Mouse (Mus musculus): ENCODE measurements at regions not wholly inside any gene's neighbourhood (a gene's known extent, or its start where the extent isn't known, plus 50 kb on each side); places are given as distances from the start of the nearest gene placed in this dataset.
A peak's percentile ranks its signal among the peaks of the same experiment; 100 is the strongest.
"Not testable (repeated sequence)": the region's sequence is repeated elsewhere in the genome, so short reads cannot be mapped to it uniquely, and the experiment has no call there.

DNA sequence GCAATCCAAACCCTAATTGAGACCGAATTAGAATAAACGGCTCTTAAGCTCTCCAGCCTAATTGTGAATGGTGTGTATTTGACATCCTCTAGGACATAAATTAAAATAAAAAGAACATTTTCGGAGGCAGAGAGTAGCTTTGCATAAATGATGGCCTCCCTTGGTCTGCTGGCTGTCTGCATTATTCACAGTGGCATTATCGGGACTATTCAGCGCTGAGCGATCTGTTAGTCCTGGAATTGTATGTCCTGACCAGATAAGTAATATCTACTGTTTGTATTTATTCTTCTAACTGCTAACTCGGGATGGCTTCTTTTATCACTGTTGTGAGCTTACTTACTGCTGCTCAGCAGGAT is 299.6 kb downstream of the Chl1 start:
- Histone ChIP-seq H3K4me3 (ENCODE audit: low read depth, low read length) (peak overlapping the region; percentile 3; the same call in 1 of the 2 replicates), H3K27me3 (ENCODE audit: control insufficient read depth, insufficient read depth, low read length) (no peaks in the 10 kb centered on the region), H3K9ac (ENCODE audit: low read length) (no peak overlapping the region), H3K4me2 (ENCODE audit: low read depth) (peak overlapping the region; percentile 38), H3K36me3 (ENCODE audit: control insufficient read depth, insufficient read depth, low read length) (no peaks in the 10 kb centered on the region), H3K4me1 (ENCODE audit: control insufficient read depth, insufficient read depth, low read length) (no peaks in the 10 kb centered on the region), H3K9me3 (ENCODE audit: control insufficient read depth, low read length) (no peaks in the 10 kb centered on the region), H3K27ac (ENCODE audit: low read depth, low read length) (no peak overlapping the region)
- 12% methylated on average over 7 of the region's 7 CpGs for WGBS
- peak; percentile 58 for ATAC-seq (ENCODE audit: insufficient read depth, low FRiP score, low TSS enrichment)
- peak; percentile 12 for DNase-seq (ENCODE audit: low spot score)

DNA sequence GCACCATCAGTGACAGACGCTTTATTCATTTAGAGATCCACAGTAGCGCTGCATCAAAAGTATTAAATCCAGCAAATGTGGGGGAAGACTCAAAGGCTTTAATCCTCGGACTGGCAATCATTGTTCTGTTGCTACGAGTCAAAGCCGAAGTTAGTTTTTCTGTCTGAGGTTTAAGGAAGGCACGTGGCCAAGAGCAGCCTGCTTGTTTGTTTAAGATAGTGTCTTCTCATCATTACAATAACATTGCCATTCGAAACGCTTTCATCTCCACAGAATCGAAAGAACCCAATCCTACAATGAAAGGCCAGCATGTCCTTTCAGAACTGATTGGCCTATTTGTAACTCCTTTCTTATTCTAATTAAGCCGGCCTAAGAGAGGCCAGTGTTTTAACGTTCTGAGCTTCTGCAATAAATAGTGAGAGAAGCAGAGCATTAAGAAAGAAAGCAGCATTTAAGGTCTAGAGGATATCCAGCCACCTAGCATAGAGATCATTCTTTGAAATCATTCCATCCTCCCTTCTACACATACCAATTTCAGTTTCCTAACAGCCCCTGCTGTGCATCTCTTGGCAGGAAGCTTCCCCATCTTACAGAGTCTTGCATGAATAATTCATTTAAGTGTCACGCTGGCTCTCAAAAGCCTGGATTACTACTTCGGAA is 300.1 kb downstream of the Chl1 start:
- peak; percentile 76 for ATAC-seq (ENCODE audit: insufficient read depth, low FRiP score, low TSS enrichment)

GRCm38 (mm10) chr6:103816396-103816795 is 306.0 kb downstream of the Chl1 start:
- not testable (repeated sequence) for H3K27ac ChIP-seq (ENCODE audit: low read depth, low read length); ATAC-seq (ENCODE audit: insufficient read depth, low FRiP score, low TSS enrichment); H3K4me1 ChIP-seq (ENCODE audit: control insufficient read depth, insufficient read depth, low read length); H3K27me3 ChIP-seq (ENCODE audit: control insufficient read depth, insufficient read depth, low read length); DNase-seq (ENCODE audit: low spot score); H3K4me3 ChIP-seq (ENCODE audit: low read depth, low read length); H3K4me2 ChIP-seq (ENCODE audit: low read depth); H3K36me3 ChIP-seq (ENCODE audit: control insufficient read depth, insufficient read depth, low read length); H3K9me3 ChIP-seq (ENCODE audit: control insufficient read depth, low read length); H3K9ac ChIP-seq (ENCODE audit: low read length)
- WGBS: 55% methylated on average over 5 of the region's 5 CpGs

More for the DNA sequence above, 300.1 kb downstream of the Chl1 start:
- H3K4me1 ChIP-seq (ENCODE audit: control insufficient read depth, insufficient read depth, low read length): no peaks in the 10 kb centered on the region
- H3K9ac ChIP-seq (ENCODE audit: low read length): no peak overlapping the region
- peak overlapping the region; percentile 38 for H3K4me2 ChIP-seq (ENCODE audit: low read depth)
- no peaks in the 10 kb centered on the region for H3K27me3 ChIP-seq (ENCODE audit: control insufficient read depth, insufficient read depth, low read length)
- no peaks in the 10 kb centered on the region for H3K36me3 ChIP-seq (ENCODE audit: control insufficient read depth, insufficient read depth, low read length)
- H3K9me3 ChIP-seq (ENCODE audit: control insufficient read depth, low read length): no peaks in the 10 kb centered on the region
- H3K27ac ChIP-seq (ENCODE audit: low read depth, low read length): no peak overlapping the region
- peak; percentile 39 for DNase-seq (ENCODE audit: low spot score)
- H3K4me3 ChIP-seq (ENCODE audit: low read depth, low read length): peak overlapping the region; percentile 3; the same call in 1 of the 2 replicates
- 2% methylated on average over 13 of the region's 13 CpGs for WGBS

DNA sequence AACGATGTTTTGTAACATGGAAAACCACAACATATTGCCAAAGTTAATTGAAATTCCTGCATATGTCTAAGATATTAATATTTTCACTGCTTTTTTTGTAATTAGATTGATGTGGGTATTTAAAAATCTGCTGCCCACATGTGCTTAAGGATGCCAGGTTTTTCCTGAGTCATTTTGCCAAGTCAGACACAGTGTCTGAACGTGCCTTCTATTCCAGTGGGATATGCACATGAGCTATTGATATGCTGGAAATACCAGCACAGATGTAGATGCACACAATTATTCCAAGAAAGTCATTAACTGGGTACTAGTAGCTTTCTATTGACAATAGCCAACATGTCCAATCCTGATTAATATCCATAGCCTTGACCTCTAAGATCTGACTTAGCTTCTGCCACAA is 315.7 kb downstream of the Chl1 start:
- no peak for ATAC-seq (ENCODE audit: insufficient read depth, low FRiP score, low TSS enrichment)

DNA sequence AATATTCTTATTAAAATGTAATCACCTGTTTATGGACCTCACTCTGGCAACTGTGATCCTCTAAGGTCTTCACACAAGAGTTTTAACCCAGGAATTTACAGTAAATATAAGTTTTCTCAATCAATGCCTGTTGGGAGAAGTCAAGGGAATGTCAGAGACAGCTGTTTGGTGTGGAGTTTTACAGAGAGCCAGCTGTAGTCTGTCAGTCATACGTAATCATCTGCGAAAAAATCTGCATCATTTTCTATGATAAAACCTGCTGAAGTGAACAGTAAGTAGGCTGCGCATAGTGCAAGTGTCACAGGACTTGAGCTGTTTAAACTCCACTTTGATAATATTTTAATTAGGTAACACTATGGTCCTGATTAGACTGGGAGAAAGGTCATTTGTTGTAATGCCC is 317.2 kb downstream of the Chl1 start:
- no peaks in the 10 kb centered on the region for H3K27me3 ChIP-seq (ENCODE audit: control insufficient read depth, insufficient read depth, low read length)
- no peak overlapping the region for H3K4me3 ChIP-seq (ENCODE audit: low read depth, low read length)
- no peak overlapping the region for H3K4me2 ChIP-seq (ENCODE audit: low read depth)
- H3K36me3 ChIP-seq (ENCODE audit: control insufficient read depth, insufficient read depth, low read length): no peaks in the 10 kb centered on the region
- DNase-seq (ENCODE audit: low spot score) (no peak), ATAC-seq (ENCODE audit: insufficient read depth, low FRiP score, low TSS enrichment) (no peak)
- H3K27ac ChIP-seq (ENCODE audit: low read depth, low read length): no peak overlapping the region
- H3K9ac ChIP-seq (ENCODE audit: low read length): no peak overlapping the region
- H3K4me1 ChIP-seq (ENCODE audit: control insufficient read depth, insufficient read depth, low read length): no peaks in the 10 kb centered on the region
- H3K9me3 ChIP-seq (ENCODE audit: control insufficient read depth, low read length): no peaks in the 10 kb centered on the region
- WGBS: 95% methylated on average over 3 of the region's 3 CpGs

More for the DNA sequence above, 315.7 kb downstream of the Chl1 start:
- 75% methylated on average over 2 of the region's 2 CpGs for WGBS
- H3K27ac ChIP-seq (ENCODE audit: low read depth, low read length): no peak overlapping the region
- H3K9ac ChIP-seq (ENCODE audit: low read length): no peak overlapping the region
- H3K36me3 ChIP-seq (ENCODE audit: control insufficient read depth, insufficient read depth, low read length): no peaks in the 10 kb centered on the region
- H3K4me2 ChIP-seq (ENCODE audit: low read depth): no peak overlapping the region
- H3K27me3 ChIP-seq (ENCODE audit: control insufficient read depth, insufficient read depth, low read length): no peaks in the 10 kb centered on the region
- H3K4me1 ChIP-seq (ENCODE audit: control insufficient read depth, insufficient read depth, low read length): no peaks in the 10 kb centered on the region
- no peak overlapping the region for H3K4me3 ChIP-seq (ENCODE audit: low read depth, low read length)
- no peak for DNase-seq (ENCODE audit: low spot score)
- H3K9me3 ChIP-seq (ENCODE audit: control insufficient read depth, low read length): no peaks in the 10 kb centered on the region

GRCm38 (mm10) chr6:103828866-103829265 is 318.5 kb downstream of the Chl1 start:
- ATAC-seq (ENCODE audit: insufficient read depth, low FRiP score, low TSS enrichment) (no peak), DNase-seq (ENCODE audit: low spot score) (no peak)
- Histone ChIP-seq H3K27me3 (ENCODE audit: control insufficient read depth, insufficient read depth, low read length) (no peaks in the 10 kb centered on the region), H3K9ac (ENCODE audit: low read length) (no peak overlapping the region), H3K4me3 (ENCODE audit: low read depth, low read length) (no peak overlapping the region), H3K9me3 (ENCODE audit: control insufficient read depth, low read length) (no peaks in the 10 kb centered on the region), H3K4me2 (ENCODE audit: low read depth) (no peak overlapping the region), H3K36me3 (ENCODE audit: control insufficient read depth, insufficient read depth, low read length) (no peaks in the 10 kb centered on the region), H3K27ac (ENCODE audit: low read depth, low read length) (no peak overlapping the region), H3K4me1 (ENCODE audit: control insufficient read depth, insufficient read depth, low read length) (no peaks in the 10 kb centered on the region)
- 87% methylated on average over 1 of the region's 1 CpGs for WGBS

GRCm38 (mm10) chr6:103832301-103832700 is 321.9 kb downstream of the Chl1 start:
- Histone ChIP-seq H3K27ac (ENCODE audit: low read depth, low read length) (no peak overlapping the region), H3K9ac (ENCODE audit: low read length) (no peak overlapping the region), H3K4me1 (ENCODE audit: control insufficient read depth, insufficient read depth, low read length) (no peaks in the 10 kb centered on the region), H3K36me3 (ENCODE audit: control insufficient read depth, insufficient read depth, low read length) (no peaks in the 10 kb centered on the region), H3K4me3 (ENCODE audit: low read depth, low read length) (no peak overlapping the region), H3K4me2 (ENCODE audit: low read depth) (no peak overlapping the region), H3K27me3 (ENCODE audit: control insufficient read depth, insufficient read depth, low read length) (no peaks in the 10 kb centered on the region), H3K9me3 (ENCODE audit: control insufficient read depth, low read length) (no peaks in the 10 kb centered on the region)
- DNase-seq (ENCODE audit: low spot score): no peak
- ATAC-seq (ENCODE audit: insufficient read depth, low FRiP score, low TSS enrichment): no peak
- 84% methylated on average over 4 of the region's 4 CpGs for WGBS

DNA sequence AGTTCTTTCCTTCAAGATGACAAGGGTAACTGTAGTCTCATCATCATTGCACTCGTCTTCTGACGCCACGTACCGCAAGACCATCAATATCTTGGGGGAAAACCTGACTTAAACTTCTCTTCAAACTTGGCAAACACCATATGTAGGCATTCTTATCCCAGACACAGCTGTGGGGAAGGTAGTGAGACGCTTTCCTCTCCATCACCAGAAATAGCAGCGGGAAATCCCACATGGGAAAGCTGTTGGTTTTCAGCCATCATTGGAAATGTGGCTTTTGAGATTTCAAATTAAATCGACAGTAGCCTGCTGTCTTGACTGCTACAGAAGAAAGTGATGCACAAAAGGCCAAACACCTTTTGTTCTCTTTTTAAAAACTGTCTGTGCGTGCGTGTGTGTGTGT is 322.4 kb downstream of the Chl1 start:
- WGBS: 90% methylated on average over 9 of the region's 9 CpGs

DNA sequence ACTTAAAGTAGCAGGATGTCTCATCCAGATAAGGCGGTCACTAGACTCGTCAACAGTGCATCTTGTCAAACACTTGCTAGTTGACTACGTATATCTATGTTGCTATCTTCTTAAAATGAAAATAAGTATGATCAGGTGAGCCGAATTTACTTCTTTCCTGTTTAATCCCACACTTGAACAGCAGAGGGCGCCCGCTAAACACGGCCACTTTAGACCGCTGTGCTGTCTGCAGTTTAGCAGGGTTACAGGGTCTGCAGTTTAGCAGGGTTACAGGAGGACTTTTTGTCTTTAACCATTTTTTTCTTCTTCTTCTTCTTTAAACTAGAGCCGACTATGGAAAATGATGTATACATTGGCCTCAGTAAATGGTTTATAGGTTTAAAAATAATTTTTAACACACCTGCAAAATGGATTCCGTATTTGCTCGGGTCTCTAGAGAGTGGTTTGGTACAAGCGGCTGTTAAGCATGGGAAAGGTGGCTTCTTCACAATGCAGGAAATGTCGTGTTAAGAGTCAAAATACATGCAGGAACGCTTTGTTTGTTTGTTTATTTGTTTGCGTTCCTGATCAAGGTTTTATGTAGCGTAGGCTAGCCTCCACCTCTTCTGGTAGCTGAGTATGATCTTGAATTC is 323.2 kb downstream of the Chl1 start:
- H3K27me3 ChIP-seq (ENCODE audit: control insufficient read depth, insufficient read depth, low read length): no peaks in the 10 kb centered on the region
- DNase-seq (ENCODE audit: low spot score) (peak; percentile 59), ATAC-seq (ENCODE audit: insufficient read depth, low FRiP score, low TSS enrichment) (peak; percentile 71)
- H3K4me3 ChIP-seq (ENCODE audit: low read depth, low read length): no peak overlapping the region
- H3K9me3 ChIP-seq (ENCODE audit: control insufficient read depth, low read length): no peaks in the 10 kb centered on the region
- H3K27ac ChIP-seq (ENCODE audit: low read depth, low read length): no peak overlapping the region
- no peaks in the 10 kb centered on the region for H3K36me3 ChIP-seq (ENCODE audit: control insufficient read depth, insufficient read depth, low read length)
- no peak overlapping the region for H3K4me2 ChIP-seq (ENCODE audit: low read depth)
- H3K9ac ChIP-seq (ENCODE audit: low read length): no peak overlapping the region
- WGBS: 52% methylated on average over 16 of the region's 16 CpGs
- no peaks in the 10 kb centered on the region for H3K4me1 ChIP-seq (ENCODE audit: control insufficient read depth, insufficient read depth, low read length)

More for the DNA sequence above, 322.4 kb downstream of the Chl1 start:
- Histone ChIP-seq H3K4me1 (ENCODE audit: control insufficient read depth, insufficient read depth, low read length) (no peaks in the 10 kb centered on the region), H3K27me3 (ENCODE audit: control insufficient read depth, insufficient read depth, low read length) (no peaks in the 10 kb centered on the region), H3K4me2 (ENCODE audit: low read depth) (no peak overlapping the region), H3K9ac (ENCODE audit: low read length) (no peak overlapping the region), H3K4me3 (ENCODE audit: low read depth, low read length) (no peak overlapping the region), H3K36me3 (ENCODE audit: control insufficient read depth, insufficient read depth, low read length) (no peaks in the 10 kb centered on the region), H3K9me3 (ENCODE audit: control insufficient read depth, low read length) (no peaks in the 10 kb centered on the region), H3K27ac (ENCODE audit: low read depth, low read length) (no peak overlapping the region)
- no peak for DNase-seq (ENCODE audit: low spot score)
- no peak for ATAC-seq (ENCODE audit: insufficient read depth, low FRiP score, low TSS enrichment)
